ENCODE assay signal across 8 mouse cellular contexts in the genomic region with DNA sequence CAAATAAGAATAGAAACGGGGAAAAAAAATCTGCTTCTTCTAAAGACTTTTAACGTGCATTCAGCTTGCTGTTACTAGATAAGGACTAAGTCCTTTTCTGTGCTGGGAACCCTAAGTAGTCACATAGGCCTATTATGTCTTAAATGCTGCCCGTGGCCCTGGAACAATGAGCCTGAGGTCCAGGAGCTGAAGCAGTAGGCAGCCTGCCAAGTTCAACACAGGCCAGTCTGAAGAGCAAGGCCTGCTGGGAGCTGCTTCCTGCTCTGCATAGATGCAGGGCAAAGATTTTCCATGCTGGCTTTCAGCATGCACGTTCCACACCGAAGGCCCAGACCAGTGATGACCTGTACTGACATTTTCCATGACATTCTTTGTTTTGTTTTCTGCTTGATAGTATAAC.
DNase-seq lines count a peak whose midpoint lies in the region; ATAC-seq lines count a peak whose summit lies in the region.

No protein-coding gene starts in this region.

- H3K36me3 ChIP-seq in hindbrain, embryonic 15.5 days = no peaks in the 10 kb centered on the region

- peak; percentile 90 for DNase-seq in adrenal gland, adult 2 months
- DNase-seq in embryo, embryonic 11 days = peak; percentile 67
- peak; percentile 67 for DNase-seq in gastrocnemius, postnatal 10 days
- DNase-seq in layer of hippocampus, postnatal 36 days = peak; percentile 12 to 38
- DNase-seq in lung, postnatal 14 days = peak; percentile 87
- DNase-seq in right cerebral cortex, postnatal 14 days = peak; percentile 57
- no peak for DNase-seq in c-Kit-positive CD71-positive TER-119-positive erythroid progenitor cells, embryonic 14.5 days (ENCODE audit: low spot score)

- WGBS in hindbrain, embryonic 15.5 days = 13% methylated on average over 5 of the region's 5 CpGs

- no peak overlapping the region for H3K4me2 ChIP-seq in hindbrain, embryonic 15.5 days

- peak overlapping the region; percentile 47 for H3K27ac ChIP-seq in hindbrain, embryonic 15.5 days (replicated peaks)

- no peaks in the 10 kb centered on the region for H3K9me3 ChIP-seq in hindbrain, embryonic 15.5 days

- no peaks in the 10 kb centered on the region for H3K27me3 ChIP-seq in hindbrain, embryonic 15.5 days

- no peak overlapping the region for H3K4me3 ChIP-seq in hindbrain, embryonic 15.5 days

- no peak overlapping the region for H3K9ac ChIP-seq in hindbrain, embryonic 15.5 days

- ATAC-seq in hindbrain, embryonic 15.5 days (ENCODE audit: low FRiP score, low read depth) = peak; percentile 80

- peaks cover 19% of the 10 kb centered on the region for H3K4me1 ChIP-seq in hindbrain, embryonic 15.5 days (replicated peaks)
